Mouse (Mus musculus): Measurements from ENCODE around the gene Oca2. TPM values are rescaled to one million over a fixed set of nuclear protein-coding genes. Genes with fewer than 3 reads are reported as not detected.

The Oca2 gene
- total RNA-seq, 2 experiments from 2014 or later, result 0.53 to 0.72 TPM

Other genes with a start within 250 kb of the Oca2 start
- 10 to 100 TPM; 72.0 to 73.9 TPM for gene Nipa1, start 219.8 kb upstream of the Oca2 start, total RNA-seq (2021)
- gene Herc2, start 189.6 kb upstream of the Oca2 start, total RNA-seq (2021), result 100 to 1,000 TPM; 132 to 150 TPM